In the genomic region with DNA sequence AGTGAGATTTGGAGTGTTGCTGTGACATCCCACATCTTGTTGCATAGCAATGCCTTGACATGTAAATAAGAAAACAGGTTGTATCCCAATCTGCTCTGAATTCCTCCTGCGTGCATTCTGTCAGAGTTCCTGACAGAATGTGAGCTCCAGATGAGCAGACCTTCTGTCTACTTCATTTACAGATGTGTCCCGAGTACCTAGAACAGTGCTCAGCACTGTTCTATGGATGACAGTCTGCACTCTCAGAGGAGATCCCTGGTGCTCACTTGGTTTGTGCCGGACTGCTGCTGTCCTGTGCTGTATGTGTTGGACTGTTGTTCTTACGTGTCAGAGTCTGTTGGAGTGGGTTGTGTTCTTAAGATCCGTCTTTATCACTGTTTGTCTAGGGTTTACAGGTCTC, we compare ENCODE assay signal across 9 mouse cellular contexts.
DNase-seq lines count a peak whose midpoint lies in the region; ATAC-seq and TF ChIP-seq lines count a peak whose summit lies in the region.
"Had no signal": no experiment of that assay in that cellular context is flagged by ENCODE, and none has a peak within 500 bp of the region (broad histone marks: within the 10 kb centered on the region; RNA-seq: fewer than 3 reads in every experiment).

No protein-coding gene starts in this region.

- peak overlapping the region; percentile 53 for H3K27ac ChIP-seq in heart, postnatal 0 days (ENCODE audit: low read depth)
- peak overlapping the region; percentile 32; the same call in 1 of the 2 replicates for H3K27ac ChIP-seq in lung, postnatal 0 days (ENCODE audit: low read length)
- H3K27ac ChIP-seq in limb, embryonic 10.5 days: peak overlapping the region; percentile 47; the same call in 1 of the 2 replicates

- peak overlapping the region; percentile 18; the same call in 1 of the 2 replicates for H3K4me2 ChIP-seq in heart, postnatal 0 days (ENCODE audit: low read depth, low read length)
- no peak overlapping the region for H3K4me2 ChIP-seq in lung, postnatal 0 days (replicated peaks; ENCODE audit: low read depth, low read length)

- TF ChIP-seq CTCF in heart, postnatal 0 days (IDR thresholded peaks at IDR 0.05; ENCODE audit: low read depth): no peak
- no peak for TF ChIP-seq CTCF in lung, postnatal 0 days (IDR thresholded peaks at IDR 0.05)

- no peak for DNase-seq in heart, postnatal 0 days (ENCODE audit: low spot score)
- no peak for DNase-seq in heart, postnatal 4 days
- DNase-seq in lung, postnatal 0 days (ENCODE audit: low spot score): peak; percentile 47
- DNase-seq in lung, postnatal 14 days: no peak
- no peak for DNase-seq in limb, embryonic 10.5 days (ENCODE audit: low spot score)
- DNase-seq in embryo, embryonic 9.5 days (ENCODE audit: extremely low spot score): no peak
- DNase-seq in adrenal gland, postnatal 25 days: no peak
- DNase-seq: kidney, adult 11 months; liver, postnatal 0 days had no signal

- H3K9me3 ChIP-seq in heart, postnatal 0 days (replicated peaks; ENCODE audit: control insufficient read depth, low read length): no peaks in the 10 kb centered on the region
- no peaks in the 10 kb centered on the region for H3K9me3 ChIP-seq in lung, postnatal 0 days (ENCODE audit: low read length)
- no peaks in the 10 kb centered on the region for H3K9me3 ChIP-seq in limb, embryonic 10.5 days (replicated peaks)

- peak; percentile 8; the same call in 1 of the 2 replicates for ATAC-seq in heart, postnatal 0 days (ENCODE audit: insufficient read depth, low read depth)
- no peak for ATAC-seq in lung, postnatal 0 days
- ATAC-seq: liver, postnatal 0 days had no signal

- H3K27me3 ChIP-seq in heart, postnatal 0 days (ENCODE audit: control insufficient read depth, insufficient read depth, low read length): no peaks in the 10 kb centered on the region
- H3K27me3 ChIP-seq in lung, postnatal 0 days (replicated peaks; ENCODE audit: insufficient read depth, low read length): no peaks in the 10 kb centered on the region
- no peaks in the 10 kb centered on the region for H3K27me3 ChIP-seq in limb, embryonic 10.5 days (ENCODE audit: low read depth, poor library complexity, severe bottlenecking)

- no peak overlapping the region for H3K4me3 ChIP-seq in heart, postnatal 0 days (ENCODE audit: low read depth, low read length)
- H3K4me3 ChIP-seq in lung, postnatal 0 days (ENCODE audit: low read depth, low read length): no peak overlapping the region
- no peak overlapping the region for H3K4me3 ChIP-seq in limb, embryonic 10.5 days

- H3K9ac ChIP-seq in heart, postnatal 0 days (replicated peaks; ENCODE audit: low read depth, low read length): no peak overlapping the region; the same call in 1 of the 2 replicates
- no peak overlapping the region for H3K9ac ChIP-seq in lung, postnatal 0 days (replicated peaks; ENCODE audit: low read depth)
- H3K9ac ChIP-seq: liver, postnatal 0 days had no signal

- H3K4me1 ChIP-seq in heart, postnatal 0 days (ENCODE audit: control insufficient read depth, insufficient read depth): 0 out of 2 replicates have a peak, but pooled peaks cover 7% of the 10 kb centered on the region
- H3K4me1 ChIP-seq in lung, postnatal 0 days (ENCODE audit: insufficient read depth, low read depth, low read length): no peaks in the 10 kb centered on the region
- peaks cover 18% of the 10 kb centered on the region for H3K4me1 ChIP-seq in limb, embryonic 10.5 days

- 14% methylated on average over 5 of the region's 5 CpGs for WGBS in heart, postnatal 0 days
- 31% methylated on average over 5 of the region's 5 CpGs for WGBS in lung, postnatal 0 days
- 74% methylated on average over 5 of the region's 5 CpGs for WGBS in limb, embryonic 10.5 days

- H3K36me3 ChIP-seq in heart, postnatal 0 days (replicated peaks; ENCODE audit: control insufficient read depth, insufficient read depth, low read length): no peaks in the 10 kb centered on the region
- no peaks in the 10 kb centered on the region for H3K36me3 ChIP-seq in lung, postnatal 0 days (ENCODE audit: insufficient read depth, low read length)
- H3K36me3 ChIP-seq in limb, embryonic 10.5 days: no peaks in the 10 kb centered on the region

- no peak for TF ChIP-seq EP300 in heart, postnatal 0 days (IDR thresholded peaks at IDR 0.05; ENCODE audit: low read depth)
- no peak for TF ChIP-seq EP300 in lung, postnatal 0 days (IDR thresholded peaks at IDR 0.05)
